Mouse (Mus musculus) spleen, adult 2 months (tissue): ENCODE measurements around the gene Gli2. TPM values are rescaled to one million over a fixed set of nuclear protein-coding genes. Genes with fewer than 3 reads are reported as not detected.

Experiments used
- DNase-seq, 2 experiments: peaks; one replicate each; pipeline versions ENCODE4 v3.0.0 to v3.0.0-alpha.2; 2012 to 2021; ENCODE audit warnings: low spot score in 2 of 2, low read depth in 1 of 2
- H3K27ac ChIP-seq: fragments of 200-500 bp; 2 replicates; pipeline ENCODE4 v1.5.1; 2012; ENCODE audit warnings: low read length, inconsistent platforms; ENCODE audit not compliant: insufficient read depth
- H3K27me3 ChIP-seq: fragments of 200-500 bp; 2 replicates; pipeline ENCODE4 v1.6.1; 2012; ENCODE audit warnings: mild to moderate bottlenecking, moderate library complexity, low read length, inconsistent platforms; ENCODE audit not compliant: control insufficient read depth, insufficient read depth
- H3K36me3 ChIP-seq: fragments of 200-500 bp; 2 replicates; pipeline ENCODE4 v1.6.1; 2012; ENCODE audit warnings: mild to moderate bottlenecking, low read length, inconsistent platforms; ENCODE audit not compliant: control insufficient read depth, insufficient read depth
- H3K4me1 ChIP-seq: fragments of 200-500 bp; 2 replicates; pipeline ENCODE4 v1.6.1; 2011; ENCODE audit warnings: inconsistent platforms; ENCODE audit not compliant: control insufficient read depth, insufficient read depth, insufficient read length
- H3K4me3 ChIP-seq: fragments of 200-500 bp; 2 replicates; pipeline ENCODE4 v1.5.1; 2011; ENCODE audit warnings: mild to moderate bottlenecking, inconsistent platforms; ENCODE audit not compliant: insufficient read depth, insufficient read length; ENCODE audit errors: extremely low read depth
- CTCF ChIP-seq: fragments of 200-500 bp; IDR thresholded peaks from 2 replicates; pipeline ENCODE4 v1.5.1; 2011; ENCODE audit warnings: mild to moderate bottlenecking, inconsistent platforms; ENCODE audit not compliant: insufficient read depth, insufficient read length, insufficient replicate concordance; ENCODE audit errors: extremely low read depth
- POLR2A ChIP-seq: fragments of 200-500 bp; IDR thresholded peaks from 2 replicates; pipeline ENCODE4 v1.6.1; 2011; ENCODE audit warnings: low read depth, low read length, inconsistent platforms
- WGBS: fragments of 180-500 bp; shearing (Covaris S2); methylation state at CpG from one replicate; pipeline ENCODE4 v1.1.7; 2018; 5-methylcytosine and 5-hydroxymethylcytosine counted together
- polyA plus RNA-seq: library from polyadenylated mRNA; depleted of rRNA; stranded (reverse); fragments of >200 nt; gene quantifications from 2 replicates; pipeline ENCODE4 v1.2.3, GENCODE M21; 2012

Gli2 gene
- polyA plus RNA-seq, 1 experiment: 1.2 TPM

DNA sequence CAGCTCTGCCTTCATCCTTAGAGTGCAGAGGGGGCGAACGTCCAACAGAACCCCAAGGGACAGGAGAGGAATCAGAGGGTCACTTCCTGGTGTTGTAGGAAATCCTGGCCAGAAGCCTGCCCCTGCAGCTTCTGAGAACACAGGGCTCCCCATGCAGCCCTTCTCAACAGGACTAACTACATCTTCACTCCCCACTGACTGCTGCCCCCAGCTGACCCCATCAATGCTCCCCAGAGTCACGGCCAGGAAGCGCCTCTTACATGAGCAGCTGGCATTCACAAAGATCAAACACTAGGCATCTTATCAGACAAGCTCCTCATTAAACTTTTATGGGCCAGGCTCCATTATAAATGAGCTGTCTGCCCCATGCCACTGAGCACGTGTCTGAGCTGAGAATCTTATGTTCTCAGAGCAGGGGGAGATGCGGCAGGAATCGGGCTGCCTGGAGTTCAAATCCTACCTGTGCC lies 172.6 kb downstream of the Gli2 start:
- WGBS: 80% methylated on average over 7 of the region's 7 CpGs
- TF ChIP-seq POLR2A (no peak), CTCF (no peak)
- no peak for DNase-seq
- H3K27ac ChIP-seq: no peak overlapping the region
- H3K36me3 ChIP-seq: no peaks in the 10 kb centered on the region
- no peaks in the 10 kb centered on the region for H3K27me3 ChIP-seq
- H3K4me1 ChIP-seq: no peaks in the 10 kb centered on the region
- no peak overlapping the region for H3K4me3 ChIP-seq

DNA sequence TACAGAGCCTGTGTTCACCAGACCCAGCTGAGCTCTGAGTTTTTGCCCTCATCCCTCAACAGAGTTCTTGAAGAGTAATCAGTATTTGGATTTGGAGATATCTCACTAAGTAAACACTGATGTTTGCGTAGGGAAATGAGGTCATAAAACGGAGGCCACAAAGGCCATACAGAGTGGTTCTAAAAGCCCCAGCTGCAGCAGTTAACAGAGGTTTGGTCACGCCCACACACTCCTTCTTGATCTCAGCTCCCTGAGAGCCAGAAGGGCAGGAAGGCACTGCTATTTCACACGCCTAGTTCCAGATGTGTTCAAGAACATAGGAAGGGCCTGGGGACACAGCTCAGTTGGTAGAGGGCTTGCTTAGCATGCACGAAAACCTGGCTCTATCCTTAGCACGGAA lies 175.1 kb downstream of the Gli2 start:
- DNase-seq: no peak
- no peaks in the 10 kb centered on the region for H3K27me3 ChIP-seq
- no peak overlapping the region for H3K4me3 ChIP-seq
- H3K27ac ChIP-seq: no peak overlapping the region
- H3K36me3 ChIP-seq: no peaks in the 10 kb centered on the region
- TF ChIP-seq CTCF (no peak), POLR2A (no peak)
- H3K4me1 ChIP-seq: no peaks in the 10 kb centered on the region
- WGBS: 82% methylated on average over 6 of the region's 6 CpGs

DNA sequence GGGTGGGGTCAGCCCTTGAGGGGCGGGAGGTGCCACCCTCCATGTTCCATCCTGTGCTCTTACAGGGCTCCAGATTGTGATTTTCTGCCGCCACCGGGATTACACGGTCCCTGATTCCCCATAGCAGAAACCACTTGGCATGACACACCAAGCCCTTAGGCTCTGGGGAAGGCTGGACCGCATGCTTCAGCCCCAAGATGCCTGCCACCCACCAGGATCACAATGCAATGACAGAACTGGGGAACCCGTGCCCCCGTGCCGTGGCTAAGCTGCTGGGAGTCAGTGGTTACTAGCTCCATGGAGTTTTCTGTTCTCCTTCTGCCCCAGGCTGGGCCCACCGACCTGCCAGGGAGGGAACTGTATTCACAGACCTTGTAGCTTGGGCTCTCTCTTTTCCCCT lies 178.2 kb downstream of the Gli2 start:
- Histone ChIP-seq H3K4me1 (no peaks in the 10 kb centered on the region), H3K4me3 (no peak overlapping the region), H3K27ac (no peak overlapping the region), H3K36me3 (no peaks in the 10 kb centered on the region), H3K27me3 (no peaks in the 10 kb centered on the region)
- 85% methylated on average over 9 of the region's 9 CpGs for WGBS
- TF ChIP-seq CTCF: no peak
- TF ChIP-seq POLR2A: no peak
- no peak for DNase-seq

DNA sequence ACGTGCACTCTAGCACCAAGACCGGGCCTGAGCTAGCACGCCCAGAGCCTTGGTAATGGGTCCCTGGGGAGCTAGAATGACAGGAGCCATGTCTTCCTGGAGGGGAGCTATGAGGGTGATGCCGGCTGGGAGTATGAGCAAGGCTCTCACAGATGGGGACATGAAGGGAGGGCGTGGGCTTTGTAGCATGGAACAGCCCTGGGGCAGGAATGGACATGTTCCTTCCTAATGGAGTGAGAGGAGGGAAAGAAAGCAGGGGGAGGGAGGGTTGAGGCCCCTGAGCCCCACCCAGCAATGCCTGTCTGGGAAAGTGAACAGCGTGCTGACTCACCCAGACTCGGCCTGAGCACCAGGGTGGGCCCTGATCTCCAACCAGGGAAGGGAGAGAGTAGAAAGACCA lies 179.9 kb downstream of the Gli2 start:
- no peaks in the 10 kb centered on the region for H3K36me3 ChIP-seq
- DNase-seq: no peak
- H3K4me1 ChIP-seq: no peaks in the 10 kb centered on the region
- no peak overlapping the region for H3K27ac ChIP-seq
- WGBS: 86% methylated on average over 7 of the region's 7 CpGs
- TF ChIP-seq CTCF (no peak), POLR2A (no peak)
- H3K4me3 ChIP-seq: no peak overlapping the region
- H3K27me3 ChIP-seq: no peaks in the 10 kb centered on the region

DNA sequence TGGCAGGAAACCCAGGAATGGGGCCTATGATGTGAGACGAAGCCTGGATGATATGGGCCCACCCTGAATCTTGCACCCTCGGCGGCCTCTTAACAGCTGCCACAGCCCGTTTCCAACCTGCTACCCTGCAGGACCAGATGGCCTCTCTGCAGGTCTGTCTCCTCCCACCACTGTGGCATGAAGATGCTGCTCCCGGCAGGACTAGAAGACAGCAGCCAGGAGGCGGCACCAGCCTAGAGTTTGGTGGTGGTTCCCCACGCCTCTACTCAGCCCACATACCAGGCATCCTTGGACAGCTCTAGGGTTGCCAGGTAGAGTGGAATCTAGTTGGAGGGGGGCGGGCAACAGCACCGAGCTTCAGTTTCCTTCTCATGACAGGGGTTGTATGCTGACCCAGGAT lies 188.7 kb downstream of the Gli2 start:
- 84% methylated on average over 9 of the region's 9 CpGs for WGBS
- Histone ChIP-seq H3K36me3 (no peaks in the 10 kb centered on the region), H3K4me1 (no peaks in the 10 kb centered on the region), H3K27ac (no peak overlapping the region), H3K4me3 (no peak overlapping the region), H3K27me3 (no peaks in the 10 kb centered on the region)
- no peak for DNase-seq
- no peak for TF ChIP-seq POLR2A
- TF ChIP-seq CTCF: no peak

DNA sequence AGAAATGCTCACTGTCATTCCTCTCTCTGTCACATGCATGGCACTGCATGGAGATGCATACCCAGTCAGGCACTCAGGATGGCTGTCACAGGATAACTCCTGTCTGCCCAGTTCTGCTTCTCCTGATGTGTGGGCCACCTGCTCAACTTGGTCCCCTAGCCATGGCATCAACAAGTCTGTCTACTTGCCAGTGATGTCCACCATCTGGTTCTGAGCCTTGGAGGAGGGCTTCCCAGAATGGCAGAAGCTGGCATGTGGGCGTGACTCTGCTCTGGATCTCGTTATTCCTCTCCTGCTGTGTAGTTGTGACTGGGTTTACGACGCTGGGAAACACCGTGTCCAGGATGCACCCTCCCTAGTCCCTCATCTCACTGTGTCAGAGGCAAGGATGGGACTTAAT lies 189.4 kb downstream of the Gli2 start:
- Histone ChIP-seq H3K27ac (no peak overlapping the region), H3K36me3 (no peaks in the 10 kb centered on the region), H3K4me1 (no peaks in the 10 kb centered on the region), H3K27me3 (no peaks in the 10 kb centered on the region), H3K4me3 (no peak overlapping the region)
- WGBS: 83% methylated on average over 5 of the region's 5 CpGs
- TF ChIP-seq CTCF (no peak), POLR2A (no peak)
- no peak for DNase-seq

DNA sequence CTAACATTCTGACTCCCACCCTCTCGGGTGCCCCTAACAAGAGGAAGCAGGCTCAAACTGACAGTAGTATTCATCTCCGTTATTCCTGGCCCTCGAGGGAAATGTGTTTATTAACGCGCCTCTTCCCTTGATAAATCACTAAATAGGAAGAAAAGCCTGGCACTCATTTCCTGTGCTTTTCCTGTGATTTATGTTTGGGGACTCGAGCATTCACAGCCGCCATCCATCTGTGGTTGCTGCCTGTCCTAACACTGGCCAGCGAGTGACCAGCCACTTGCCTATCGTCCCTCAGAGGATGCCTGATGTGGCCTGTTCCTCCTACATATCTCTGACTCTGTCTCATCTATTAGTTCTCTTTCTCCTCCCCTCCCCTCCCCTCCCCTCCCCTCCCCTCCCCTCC lies 195.3 kb downstream of the Gli2 start:
- no peak for DNase-seq
- WGBS: 40% methylated on average over 9 of the region's 9 CpGs
- Histone ChIP-seq H3K36me3 (no peaks in the 10 kb centered on the region), H3K4me3 (no peak overlapping the region), H3K27ac (no peak overlapping the region), H3K27me3 (no peaks in the 10 kb centered on the region), H3K4me1 (no peaks in the 10 kb centered on the region)
- TF ChIP-seq CTCF (no peak), POLR2A (no peak)
